Mouse (Mus musculus): Measurements from ENCODE around the gene Plin4.

Plin4 gene

GRCm38 (mm10) chr17:56109219-56110051 is at the start of gene Plin4:
Plin4 (minus strand) TSS chr17:56109803.
- no peak for DNase-seq (ENCODE audit: low read depth)

- no peak for DNase-seq (ENCODE audit: low read depth)
Measured at GRCm38 (mm10) chr17:56153643-56154042, 44.0 kb upstream of the Plin4 start.

GRCm38 (mm10) chr17:56149897-56150296 is 40.3 kb upstream of the Plin4 start:
- DNase-seq (ENCODE audit: low read depth), result no peak

GRCm38 (mm10) chr17:56148790-56149618 is 39.4 kb upstream of the Plin4 start:
- DNase-seq (ENCODE audit: low read depth), result no peak

GRCm38 (mm10) chr17:56148280-56148679 is 38.7 kb upstream of the Plin4 start:
- DNase-seq (ENCODE audit: low read depth), result no peak

- no peak for DNase-seq (ENCODE audit: low read depth)
Measured at GRCm38 (mm10) chr17:56147420-56147819, 37.8 kb upstream of the Plin4 start.

- no peak for DNase-seq (ENCODE audit: low read depth)
Measured at GRCm38 (mm10) chr17:56146131-56146530, 36.5 kb upstream of the Plin4 start.

GRCm38 (mm10) chr17:56144546-56144945 is 34.9 kb upstream of the Plin4 start:
- no peak for DNase-seq (ENCODE audit: low read depth)

- no peak for DNase-seq (ENCODE audit: low read depth)
Measured at GRCm38 (mm10) chr17:56141702-56142605, 32.4 kb upstream of the Plin4 start.

GRCm38 (mm10) chr17:56139858-56140595 is 30.4 kb upstream of the Plin4 start, which contains the start of gene Sema6b:
Sema6b (minus strand) TSS chr17:56140343.
- DNase-seq (ENCODE audit: low read depth), result no peak

- no peak for DNase-seq (ENCODE audit: low read depth)
Measured at GRCm38 (mm10) chr17:56139355-56139754, 29.8 kb upstream of the Plin4 start.

GRCm38 (mm10) chr17:56137839-56138613 is 28.4 kb upstream of the Plin4 start:
- DNase-seq (ENCODE audit: low read depth), result no peak

GRCm38 (mm10) chr17:56136558-56136957 is 27.0 kb upstream of the Plin4 start:
- no peak for DNase-seq (ENCODE audit: low read depth)

GRCm38 (mm10) chr17:56134463-56134971 is 24.9 kb upstream of the Plin4 start:
- peak; percentile 57 for DNase-seq (ENCODE audit: low read depth)

GRCm38 (mm10) chr17:56133457-56134363 is 24.1 kb upstream of the Plin4 start:
- no peak for DNase-seq (ENCODE audit: low read depth)

- peak; percentile 58 for DNase-seq (ENCODE audit: low read depth)
Measured at GRCm38 (mm10) chr17:56132661-56133060, 23.1 kb upstream of the Plin4 start.

- peak; percentile 62 for DNase-seq (ENCODE audit: low read depth)
Measured at GRCm38 (mm10) chr17:56131814-56132213, 22.2 kb upstream of the Plin4 start.

GRCm38 (mm10) chr17:56131136-56131535 is 21.5 kb upstream of the Plin4 start:
- DNase-seq (ENCODE audit: low read depth), result no peak

GRCm38 (mm10) chr17:56128246-56128645 is 18.6 kb upstream of the Plin4 start:
- DNase-seq (ENCODE audit: low read depth), result no peak

Data from c-Kit-positive CD71-positive TER-119-negative erythroid progenitor cells, embryonic 14.5 days (primary cell).